In genomic region chr12:105808945-105809344, GRCm38 (mm10) we compare ENCODE assay signal across 19 mouse cellular contexts. TPM values are rescaled to one million over a fixed set of nuclear protein-coding genes. Genes with fewer than 3 reads are reported as not detected.
DNase-seq lines count a peak whose midpoint lies in the region; ATAC-seq and TF ChIP-seq lines count a peak whose summit lies in the region.
"Had no signal": no experiment of that assay in that cellular context is flagged by ENCODE, and none has a peak within 500 bp of the region (broad histone marks: within the 10 kb centered on the region; RNA-seq: fewer than 3 reads in every experiment).

No protein-coding gene starts in this region.

- no peaks in the 10 kb centered on the region for H3K4me1 ChIP-seq in stomach, postnatal 0 days (replicated peaks; ENCODE audit: control insufficient read depth, insufficient read depth)
- H3K4me1 ChIP-seq: hindbrain, embryonic 10.5 days; lung, embryonic 15.5 days; midbrain, embryonic 15.5 days; stomach, embryonic 15.5 days had no signal

- peaks cover 15% of the 10 kb centered on the region; the same call in 1 of the 2 replicates for H3K36me3 ChIP-seq in stomach, postnatal 0 days (ENCODE audit: control insufficient read depth, insufficient read depth, low read length)

- no peak for TF ChIP-seq CTCF in stomach, postnatal 0 days (IDR thresholded peaks at IDR 0.05; ENCODE audit: low read depth)

- 36% methylated on average over 3 of the region's 3 CpGs for WGBS in stomach, postnatal 0 days

- no peak overlapping the region for H3K4me2 ChIP-seq in stomach, postnatal 0 days (replicated peaks; ENCODE audit: low read depth)
- H3K4me2 ChIP-seq: embryonic facial prominence, embryonic 13.5 days; liver, embryonic 11.5 days; lung, embryonic 15.5 days; midbrain, embryonic 15.5 days; stomach, embryonic 15.5 days had no signal

- no peak for ATAC-seq in stomach, postnatal 0 days (ENCODE audit: low FRiP score, low TSS enrichment)
- ATAC-seq: activated CD4-positive, CD25-positive, alpha-beta regulatory T cell, adult 4 months; forebrain, postnatal 0 days; midbrain, embryonic 15.5 days had no signal

- no peaks in the 10 kb centered on the region for H3K27me3 ChIP-seq in stomach, postnatal 0 days (ENCODE audit: control insufficient read depth, insufficient read depth, low read length)
- H3K27me3 ChIP-seq: embryonic facial prominence, embryonic 13.5 days; lung, embryonic 15.5 days; midbrain, embryonic 15.5 days; stomach, embryonic 15.5 days had no signal

- H3K4me3 ChIP-seq in stomach, postnatal 0 days (ENCODE audit: low read depth, low read length) = no peak overlapping the region
- H3K4me3 ChIP-seq: embryonic facial prominence, embryonic 13.5 days; hindbrain, embryonic 10.5 days; lung, embryonic 15.5 days; midbrain, embryonic 15.5 days; stomach, embryonic 15.5 days had no signal

- peak; percentile 18 for DNase-seq in adrenal gland, postnatal 25 days
- DNase-seq in adrenal gland, adult (ENCODE audit: inconsistent age in 2 of 2, low spot score in 1 of 2) = no peak
- peak; percentile 43 to 48 for DNase-seq in kidney, postnatal 25 days
- DNase-seq in kidney, adult 18-20 months = no peak
- peak; percentile 12 for DNase-seq in urinary bladder, postnatal 14 days (ENCODE audit: low spot score)
- DNase-seq in urinary bladder, postnatal 4 days (ENCODE audit: low spot score in 2 of 2) = no peak
- DNase-seq in stomach, postnatal 0 days (ENCODE audit: low spot score) = peak; percentile 32
- no peak for DNase-seq in right cerebral cortex, adult 2 months (ENCODE audit: low spot score in 2 of 2)
- DNase-seq: B cell, adult 2 months; cerebellum, adult 8-10 months; forebrain, postnatal 0 days; thymus, adult 2 months had no signal

- no peak overlapping the region for H3K27ac ChIP-seq in stomach, postnatal 0 days (replicated peaks)
- H3K27ac ChIP-seq: embryonic facial prominence, embryonic 13.5 days; hindbrain, embryonic 10.5 days; lung, embryonic 15.5 days; midbrain, embryonic 15.5 days; stomach, embryonic 15.5 days had no signal

- no peaks in the 10 kb centered on the region for H3K9me3 ChIP-seq in stomach, postnatal 0 days (ENCODE audit: control insufficient read depth, low read length)
- H3K9me3 ChIP-seq: embryonic facial prominence, embryonic 13.5 days; hindbrain, embryonic 10.5 days; lung, embryonic 15.5 days; midbrain, embryonic 15.5 days; stomach, embryonic 15.5 days had no signal

- no peak overlapping the region for H3K9ac ChIP-seq in stomach, postnatal 0 days (ENCODE audit: low read length)
- H3K9ac ChIP-seq: embryonic facial prominence, embryonic 13.5 days; forebrain, postnatal 0 days; lung, embryonic 15.5 days; midbrain, embryonic 15.5 days; stomach, embryonic 15.5 days had no signal

- no peak for TF ChIP-seq EP300 in stomach, postnatal 0 days (optimal IDR thresholded peaks at IDR 0.05)

RNA-seq across cellular contexts. Expression of gene Papola, which starts 24.5 kb away (rescaled TPM):
- 204 and 207 TPM in 2 replicates for total RNA-seq in adrenal gland, postnatal 25 days (2021)
- 104 and 105 TPM in 2 replicates for polyA plus RNA-seq in stomach, postnatal 0 days (2015; fragmentation: Nextera tagmentation; extraction: Ambion mirVana)

Comparison
In these comparisons a context has a peak if more than half of its experiments do, and no peak if none do; other contexts are left out.
1. DNase-seq: peak in adrenal gland, postnatal 25 days (single experiment), kidney, postnatal 25 days (2 of 2), urinary bladder, postnatal 14 days (single experiment) and stomach, postnatal 0 days (single experiment); none in adrenal gland, adult (0 of 2), kidney, adult 18-20 months (single experiment), urinary bladder, postnatal 4 days (0 of 2) and right cerebral cortex, adult 2 months (0 of 2).